Mouse (Mus musculus) splenic B cell, adult 2 months (primary cell): Measurements from ENCODE around the gene Hoxd4.

Source experiments
- DNase-seq: peaks from one replicate; pipeline ENCODE4 v3.0.0-alpha.2; 2011; ENCODE audit warnings: low read depth, low spot score
- H3K27me3 ChIP-seq: 2 replicates; pipeline ENCODE4 v1.6.1; 2012; ENCODE audit warnings: mild to moderate bottlenecking, low read length, moderate library complexity, mixed read lengths; ENCODE audit not compliant: control insufficient read depth, poor library complexity, insufficient read depth, severe bottlenecking
- H3K36me3 ChIP-seq: 2 replicates; pipeline ENCODE4 v1.6.1; 2012; ENCODE audit warnings: mild to moderate bottlenecking, low read length, moderate library complexity, mixed read lengths; ENCODE audit not compliant: control insufficient read depth, poor library complexity, insufficient read depth, severe bottlenecking

The Hoxd4 gene

DNA sequence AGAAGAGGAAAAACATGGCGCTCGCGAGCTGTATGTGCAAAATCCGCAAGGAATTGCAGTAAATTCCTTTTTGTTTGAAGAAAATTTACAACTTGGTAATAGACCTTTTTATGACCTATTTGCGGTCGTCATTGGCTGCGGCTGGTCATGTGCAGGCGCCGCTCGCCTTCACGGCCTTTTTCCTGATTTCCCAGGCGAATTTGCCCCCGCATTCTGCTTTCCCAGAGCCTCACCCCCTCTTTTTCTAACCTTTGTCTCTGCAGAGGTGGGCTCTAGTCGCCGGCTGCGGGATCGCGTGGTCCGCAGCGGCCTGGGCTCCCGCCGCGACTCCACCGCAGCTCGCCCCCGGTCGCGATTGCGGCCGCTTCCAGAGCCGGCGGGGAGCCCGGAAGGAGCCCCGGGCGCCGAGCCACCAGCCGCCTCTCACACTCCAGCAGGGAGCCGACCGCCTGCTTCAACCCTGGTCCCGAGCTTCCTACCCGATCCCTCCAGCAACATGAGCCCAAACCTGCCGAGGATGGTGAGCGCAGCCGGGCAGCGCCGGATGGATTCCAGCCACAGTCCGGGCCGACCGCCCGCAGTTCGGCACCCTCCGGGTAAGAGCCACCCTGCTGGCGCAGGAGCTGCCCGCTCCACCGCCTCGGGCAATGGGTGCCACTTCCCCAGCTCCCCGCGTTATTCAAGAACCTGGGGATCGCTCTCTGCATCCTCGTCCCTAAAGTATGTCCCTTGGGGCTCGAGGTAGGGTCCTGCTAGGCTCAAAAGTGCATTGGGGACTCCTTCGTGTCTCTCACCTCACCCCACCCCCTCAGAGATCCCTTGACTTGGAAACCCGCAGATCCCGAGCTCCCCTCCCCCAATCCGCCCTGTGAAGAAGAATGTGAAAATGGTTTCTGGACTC is at the start of gene Hoxd4, which contains the start of gene Hoxd3:
Gene Hoxd4, plus strand, starts transcription at position 209 of the 901 bp plus-strand sequence.
Gene Hoxd3, plus strand, starts transcription at position 207 of the 901 bp plus-strand sequence.
- Histone ChIP-seq H3K36me3 (no peaks in the 10 kb centered on the region), H3K27me3 (no peaks in the 10 kb centered on the region)
- no peak for DNase-seq

DNA sequence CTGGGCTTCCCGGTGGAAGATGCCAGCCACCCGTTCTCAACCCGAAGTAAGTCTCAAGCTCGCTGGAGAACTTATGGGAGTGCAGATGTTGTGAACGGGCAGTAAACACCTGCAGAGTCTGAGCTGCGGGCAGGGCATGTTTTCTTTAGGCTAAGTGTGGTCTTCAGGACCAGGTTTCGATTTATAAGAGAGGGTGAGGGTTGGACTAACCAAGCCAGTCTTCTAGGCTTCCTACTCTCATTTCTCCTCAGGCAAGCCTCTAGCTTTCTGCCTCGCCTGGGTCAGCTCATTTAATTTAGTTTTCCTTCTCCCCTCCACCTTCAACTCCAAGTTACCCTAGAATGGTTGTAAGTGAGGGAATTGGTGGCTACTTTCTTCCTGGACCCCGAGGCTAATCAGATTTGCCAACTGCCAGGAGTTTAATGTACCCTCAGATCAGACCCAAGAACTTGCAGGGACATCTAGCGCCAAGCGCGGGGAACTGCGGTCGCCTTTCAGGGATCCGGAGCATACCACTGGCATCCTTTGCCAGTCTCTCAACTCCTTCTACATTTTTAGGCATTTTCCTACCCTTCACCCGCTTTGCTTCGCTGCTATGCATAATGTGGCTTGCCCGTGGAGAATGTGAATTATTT is 48.3 kb upstream of the Hoxd4 start:
- no peak for DNase-seq
- Histone ChIP-seq H3K27me3 (peaks cover 4% of the 10 kb centered on the region; the same call in 1 of the 2 replicates), H3K36me3 (no peaks in the 10 kb centered on the region)

DNA sequence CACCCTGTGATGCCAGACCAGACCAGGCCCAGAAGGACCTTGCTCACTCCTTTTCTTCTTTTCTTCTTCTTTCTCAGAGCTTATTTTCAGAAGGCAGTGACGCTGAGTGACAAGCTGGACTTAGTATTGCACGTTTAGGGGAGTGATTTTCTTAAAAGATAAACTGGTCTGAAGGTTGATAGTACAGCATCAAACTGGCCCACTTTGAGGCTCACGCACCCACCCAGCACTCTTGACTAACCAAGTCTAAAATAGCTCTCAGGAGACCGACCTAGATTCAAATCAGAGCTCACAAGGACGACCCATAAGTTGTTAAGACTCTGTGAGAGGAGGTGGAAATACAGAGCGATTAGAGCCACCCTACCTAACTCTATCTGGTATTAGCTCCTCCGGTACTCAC is 45.3 kb upstream of the Hoxd4 start:
- no peak for DNase-seq
- no peaks in the 10 kb centered on the region for H3K36me3 ChIP-seq

DNA sequence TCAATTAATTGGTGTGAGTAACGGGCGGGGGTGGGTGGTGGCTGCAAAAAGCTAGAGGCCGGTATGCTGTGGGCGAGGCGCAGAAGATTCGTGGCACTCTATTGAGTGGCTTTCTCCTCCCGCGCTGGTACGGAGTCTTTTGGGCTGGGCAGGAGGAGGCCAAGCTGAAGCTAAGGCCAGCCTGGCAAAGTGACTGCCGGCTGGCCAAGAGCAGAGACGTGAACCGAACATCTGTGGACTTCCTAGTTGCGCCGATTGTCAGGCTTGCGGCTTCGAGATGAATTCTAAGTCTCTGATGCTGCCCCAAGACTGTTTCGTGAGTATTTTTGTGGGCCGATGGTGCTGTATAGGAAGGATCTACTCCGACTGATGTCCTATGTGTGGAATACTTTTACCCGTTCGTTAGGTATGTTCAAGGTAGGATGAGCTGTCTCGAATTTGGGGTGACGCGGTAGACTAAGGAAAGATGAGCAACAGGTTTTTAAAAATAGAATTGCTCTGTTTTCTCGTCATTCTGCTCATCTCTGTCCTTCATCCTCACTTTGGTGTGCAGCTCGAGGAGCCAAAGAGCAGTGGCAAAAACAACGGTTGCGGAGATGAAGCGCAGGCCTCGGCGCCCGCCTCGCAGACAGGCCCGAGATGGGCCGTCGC is 44.4 kb upstream of the Hoxd4 start:
- H3K36me3 ChIP-seq: no peaks in the 10 kb centered on the region
- H3K27me3 ChIP-seq: peaks cover 6% of the 10 kb centered on the region; the same call in 1 of the 2 replicates
- no peak for DNase-seq

More for the DNA sequence above, 45.3 kb upstream of the Hoxd4 start:
- peaks cover 6% of the 10 kb centered on the region; the same call in 1 of the 2 replicates for H3K27me3 ChIP-seq

DNA sequence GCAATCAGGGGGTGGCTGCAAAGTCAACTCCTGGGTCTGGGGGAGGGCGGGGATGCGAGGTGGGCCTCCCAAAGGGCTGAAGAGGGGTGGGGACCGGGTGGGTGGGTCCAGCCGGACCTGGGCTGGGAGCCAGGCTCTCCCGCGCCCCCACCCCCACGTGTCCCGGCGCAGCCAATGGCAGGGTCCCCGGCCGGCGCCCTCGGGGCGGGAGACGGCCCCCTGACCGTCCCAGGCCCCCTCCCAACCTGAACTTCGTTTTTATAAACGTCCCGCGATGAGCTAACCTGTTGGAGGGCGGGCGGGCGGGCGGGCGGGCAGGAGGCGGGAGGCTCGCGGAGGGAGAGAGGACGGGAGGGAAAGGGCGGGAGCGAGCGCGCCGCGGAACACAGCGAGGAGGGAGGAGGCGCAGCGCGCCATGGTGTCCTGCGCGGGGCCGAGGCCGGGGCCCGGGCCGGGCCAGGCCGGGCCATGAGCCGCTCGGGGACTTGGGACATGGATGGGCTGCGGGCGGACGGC is 43.8 kb upstream of the Hoxd4 start, which contains the start of gene Hoxd13:
Gene Hoxd13, plus strand, starts transcription at position 469 of the 516 bp plus-strand sequence.
- no peak for DNase-seq
- H3K27me3 ChIP-seq: peaks cover 6% of the 10 kb centered on the region; the same call in 1 of the 2 replicates
- H3K36me3 ChIP-seq: no peaks in the 10 kb centered on the region

DNA sequence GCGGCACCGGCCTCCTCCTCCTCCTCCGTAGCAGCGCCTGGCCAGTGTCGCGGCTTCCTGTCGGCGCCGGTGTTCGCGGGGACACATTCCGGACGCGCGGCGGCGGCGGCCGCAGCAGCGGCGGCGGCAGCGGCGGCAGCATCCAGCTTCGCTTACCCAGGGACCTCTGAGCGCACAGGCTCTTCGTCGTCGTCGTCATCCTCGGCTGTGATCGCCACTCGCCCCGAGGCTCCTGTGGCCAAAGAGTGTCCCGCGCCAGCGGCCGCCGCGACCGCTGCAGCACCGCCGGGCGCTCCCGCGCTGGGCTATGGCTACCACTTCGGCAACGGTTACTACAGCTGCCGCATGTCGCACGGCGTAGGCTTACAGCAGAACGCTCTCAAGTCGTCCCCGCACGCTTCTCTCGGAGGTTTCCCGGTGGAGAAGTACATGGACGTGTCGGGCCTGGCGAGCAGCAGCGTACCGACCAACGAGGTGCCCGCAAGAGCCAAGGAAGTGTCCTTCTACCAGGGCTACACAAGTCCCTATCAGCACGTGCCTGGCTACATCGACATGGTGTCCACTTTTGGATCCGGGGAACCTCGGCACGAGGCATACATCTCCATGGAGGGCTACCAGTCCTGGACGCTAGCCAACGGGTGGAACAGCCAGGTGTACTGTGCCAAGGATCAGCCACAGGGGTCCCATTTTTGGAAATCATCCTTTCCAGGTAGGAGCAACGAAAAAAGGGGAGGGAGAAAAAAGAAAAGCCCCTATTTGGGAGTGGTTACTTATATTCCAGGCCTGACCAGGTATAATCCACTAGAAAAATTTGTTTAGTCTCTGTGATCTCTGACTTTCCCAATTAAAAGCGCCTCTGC is 43.1 kb upstream of the Hoxd4 start:
- no peaks in the 10 kb centered on the region for H3K36me3 ChIP-seq
- no peak for DNase-seq
- H3K27me3 ChIP-seq: peaks cover 6% of the 10 kb centered on the region; the same call in 1 of the 2 replicates

DNA sequence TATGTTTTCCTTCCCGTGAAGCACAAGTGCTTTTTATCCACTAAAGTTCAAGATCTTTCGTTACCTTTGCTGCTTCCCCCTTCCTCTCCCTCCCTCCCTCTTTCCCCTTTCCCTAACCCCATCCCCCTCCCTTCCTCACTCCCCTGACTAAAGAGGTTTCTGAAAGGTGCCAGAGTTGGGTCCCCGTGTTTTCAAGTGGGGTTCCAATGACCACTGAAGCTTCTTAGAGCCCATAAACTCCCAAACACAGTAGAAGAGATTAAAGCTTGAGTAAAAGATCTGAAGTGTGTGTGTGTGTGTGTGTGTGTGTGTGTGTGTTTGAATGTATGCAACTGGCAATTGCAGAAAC is 42.5 kb upstream of the Hoxd4 start:
- no peak for DNase-seq
- Histone ChIP-seq H3K36me3 (no peaks in the 10 kb centered on the region), H3K27me3 (peaks cover 6% of the 10 kb centered on the region; the same call in 1 of the 2 replicates)

DNA sequence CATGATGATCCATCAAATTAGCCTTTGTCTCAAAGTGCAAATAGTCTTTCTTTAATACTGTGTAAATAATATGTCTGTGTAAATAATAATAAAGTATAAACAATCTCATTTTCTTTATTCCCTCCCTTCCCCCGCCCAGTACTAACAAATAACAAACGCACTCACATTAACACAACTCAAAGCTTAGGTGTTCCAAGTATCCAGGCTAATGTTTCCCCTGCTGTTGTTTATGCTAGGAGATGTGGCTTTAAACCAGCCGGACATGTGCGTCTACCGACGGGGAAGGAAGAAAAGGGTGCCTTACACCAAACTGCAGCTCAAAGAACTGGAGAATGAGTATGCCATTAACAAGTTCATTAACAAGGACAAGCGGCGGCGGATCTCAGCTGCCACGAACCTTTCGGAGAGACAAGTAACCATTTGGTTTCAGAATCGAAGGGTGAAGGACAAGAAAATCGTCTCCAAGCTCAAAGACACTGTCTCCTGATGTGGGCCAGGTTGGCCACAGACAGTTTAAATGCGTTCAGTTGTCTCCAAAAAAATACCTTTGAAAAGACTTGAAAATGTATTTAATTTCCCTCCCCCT is 42.0 kb upstream of the Hoxd4 start:
- Histone ChIP-seq H3K27me3 (peaks cover 6% of the 10 kb centered on the region; the same call in 1 of the 2 replicates), H3K36me3 (no peaks in the 10 kb centered on the region)
- no peak for DNase-seq

DNA sequence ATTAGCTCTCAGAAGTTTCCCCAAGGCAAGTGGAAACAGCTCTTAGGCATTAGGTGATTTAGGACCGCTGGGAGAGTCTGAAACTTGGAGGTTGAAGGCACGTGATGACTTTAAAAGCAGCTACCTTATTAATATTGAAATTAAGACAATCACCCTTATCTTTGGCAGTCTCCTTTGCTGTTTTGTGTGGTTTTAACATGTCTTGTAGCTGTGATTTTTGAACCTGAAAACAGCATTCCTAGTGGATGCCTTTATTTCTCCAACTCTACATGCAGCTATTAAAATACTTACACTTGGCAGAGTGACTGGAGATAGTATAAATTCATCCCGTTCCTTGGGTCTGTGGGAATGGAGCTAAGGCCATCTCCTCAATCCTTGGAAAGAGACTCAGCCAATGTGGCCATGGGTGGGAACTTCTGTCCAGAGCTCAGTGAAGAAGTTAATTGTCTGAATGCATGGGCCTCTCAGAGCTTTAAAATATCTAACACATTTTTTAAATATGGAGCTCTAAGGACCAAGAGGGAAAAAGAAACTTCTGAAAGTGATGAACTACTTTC is 41.0 kb upstream of the Hoxd4 start:
- Histone ChIP-seq H3K36me3 (no peaks in the 10 kb centered on the region), H3K27me3 (peaks cover 6% of the 10 kb centered on the region)
- DNase-seq: no peak

DNA sequence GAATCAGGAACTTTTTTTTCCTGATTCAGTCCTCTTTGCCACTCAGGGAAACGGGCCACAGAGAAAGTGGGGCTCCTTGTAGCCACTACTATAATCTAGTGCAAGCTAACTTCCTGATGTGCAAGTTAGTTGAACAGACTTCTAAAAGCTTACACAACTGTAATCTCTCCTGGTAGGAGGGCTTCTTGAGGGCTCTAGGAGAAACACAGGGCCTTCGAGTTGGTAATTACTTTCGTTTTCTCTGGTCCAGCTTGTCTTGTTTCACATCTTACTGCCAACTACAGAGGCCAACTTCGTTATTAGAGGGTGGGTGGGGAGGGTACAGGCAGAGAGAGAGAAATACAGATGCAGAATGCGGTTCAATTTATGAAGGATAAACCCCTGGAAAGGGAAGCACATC is 39.9 kb upstream of the Hoxd4 start:
- DNase-seq: no peak
- H3K27me3 ChIP-seq: peaks cover 6% of the 10 kb centered on the region
- no peaks in the 10 kb centered on the region for H3K36me3 ChIP-seq

DNA sequence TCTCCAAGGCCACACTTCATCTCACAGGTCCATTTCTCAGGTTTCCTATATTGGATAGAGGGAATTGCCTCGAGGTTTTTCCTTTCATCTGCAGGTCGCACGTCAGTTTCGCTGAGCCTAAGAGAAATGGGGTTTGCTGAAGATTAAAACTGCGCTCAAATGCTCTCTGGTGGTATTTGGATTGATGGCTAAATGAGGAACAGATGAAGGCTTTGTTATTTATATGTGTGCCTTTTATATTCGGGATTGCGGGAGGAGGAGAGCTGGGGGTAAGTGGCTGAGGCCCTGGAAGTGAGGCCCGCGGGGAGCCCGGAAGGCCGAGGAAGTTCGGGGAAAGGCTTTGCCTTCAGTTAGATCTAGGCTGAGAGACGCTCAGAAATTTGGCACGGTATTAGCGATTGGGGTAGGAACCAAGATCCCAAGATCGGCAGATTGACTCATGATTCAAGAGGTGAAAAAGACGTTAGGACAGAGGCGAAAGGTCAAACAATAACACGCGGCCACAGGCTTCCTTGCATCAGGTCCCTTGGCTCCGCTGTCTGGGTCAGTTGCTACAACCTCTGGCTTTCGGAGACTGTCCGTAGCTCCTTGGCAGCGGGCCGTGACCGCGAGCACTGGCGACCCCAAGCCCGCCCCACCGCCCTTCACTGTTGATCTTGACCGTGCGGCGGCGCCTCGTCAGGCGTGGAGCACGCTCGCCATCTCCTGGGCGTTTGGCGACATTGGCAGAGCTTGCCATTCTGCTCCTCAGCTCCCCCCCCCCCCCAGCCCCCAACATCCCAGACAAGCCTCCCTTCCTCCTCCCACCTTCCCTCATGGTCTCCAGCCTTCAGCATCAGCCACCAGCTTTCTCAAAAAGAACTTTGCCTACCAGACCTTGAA is 39.0 kb upstream of the Hoxd4 start:
- H3K27me3 ChIP-seq: peaks cover 6% of the 10 kb centered on the region
- H3K36me3 ChIP-seq: no peaks in the 10 kb centered on the region
- peak; percentile 71 for DNase-seq

DNA sequence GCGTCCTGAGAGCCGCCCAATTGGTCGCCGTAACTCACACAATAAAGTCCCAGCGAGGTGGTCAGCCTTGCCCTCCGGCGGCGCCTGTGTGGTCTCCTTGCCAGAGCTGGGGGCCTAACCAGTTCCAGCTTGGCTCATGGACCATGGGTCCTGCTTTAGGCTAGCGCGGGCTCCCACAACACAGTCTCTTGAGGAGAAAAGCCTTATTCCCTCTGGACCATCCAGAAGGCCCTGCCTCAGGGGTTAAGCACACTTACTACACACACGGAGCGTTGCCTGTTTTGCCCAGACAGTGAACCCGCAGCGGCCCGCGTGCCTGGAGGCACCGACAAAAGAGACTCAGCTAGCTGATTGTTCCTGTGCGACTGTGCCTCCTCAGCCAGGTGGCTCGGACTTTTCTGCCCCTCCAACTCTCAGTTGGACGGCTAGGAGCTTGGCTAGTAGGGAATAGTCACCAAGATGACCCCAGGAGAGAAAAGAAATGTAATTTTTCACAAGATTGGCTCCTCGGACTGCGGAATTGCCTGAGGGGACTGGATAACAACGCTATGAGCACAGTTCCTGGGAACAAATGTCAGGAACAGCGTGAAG is 37.8 kb upstream of the Hoxd4 start:
- DNase-seq: no peak
- H3K36me3 ChIP-seq: no peaks in the 10 kb centered on the region
- H3K27me3 ChIP-seq: peaks cover 2% of the 10 kb centered on the region; the same call in 1 of the 2 replicates
